Mouse (Mus musculus) cerebellum, adult 11-12 months (tissue): ENCODE measurements around the gene Arid1b.

Experiments used
- DNase-seq: peaks from one replicate; pipeline ENCODE4 v3.0.0; 2022

The Arid1b gene

GRCm38 (mm10) chr17:5331387-5331786, 337.3 kb downstream of the Arid1b start:
- no peak for DNase-seq

GRCm38 (mm10) chr17:5334567-5334966, 340.4 kb downstream of the Arid1b start:
- DNase-seq, result no peak

- DNase-seq, result no peak
Observed at GRCm38 (mm10) chr17:5344426-5344825, 350.3 kb downstream of the Arid1b start.

- DNase-seq, result no peak
Observed at GRCm38 (mm10) chr17:5345810-5346209, 351.7 kb downstream of the Arid1b start.

GRCm38 (mm10) chr17:5352901-5353300, 358.8 kb downstream of the Arid1b start:
- DNase-seq, result peak; percentile 70

- DNase-seq, result no peak
Observed at GRCm38 (mm10) chr17:5360759-5361158, 366.6 kb downstream of the Arid1b start.

- DNase-seq, result no peak
Observed at GRCm38 (mm10) chr17:5365992-5366398, 371.9 kb downstream of the Arid1b start.

- DNase-seq, result no peak
Observed at GRCm38 (mm10) chr17:5371032-5371431, 376.9 kb downstream of the Arid1b start.

GRCm38 (mm10) chr17:5371521-5371920, 377.4 kb downstream of the Arid1b start:
- DNase-seq, result no peak

- peak; percentile 68 for DNase-seq
Observed at GRCm38 (mm10) chr17:5372951-5373350, 378.8 kb downstream of the Arid1b start.

GRCm38 (mm10) chr17:5377151-5377929, 383.2 kb downstream of the Arid1b start:
- DNase-seq, result no peak

GRCm38 (mm10) chr17:5377930-5378310, 383.8 kb downstream of the Arid1b start:
- DNase-seq, result no peak

- DNase-seq, result no peak
Observed at GRCm38 (mm10) chr17:5385694-5386093, 391.6 kb downstream of the Arid1b start.

- peak; percentile 85 for DNase-seq
Observed at GRCm38 (mm10) chr17:5386885-5387545, 392.9 kb downstream of the Arid1b start.

GRCm38 (mm10) chr17:5388351-5388750, 394.2 kb downstream of the Arid1b start:
- DNase-seq, result no peak

- no peak for DNase-seq
Observed at GRCm38 (mm10) chr17:5390682-5391081, 396.6 kb downstream of the Arid1b start.

GRCm38 (mm10) chr17:5395454-5396205, 401.5 kb downstream of the Arid1b start:
- DNase-seq, result no peak

- DNase-seq, result no peak
Observed at GRCm38 (mm10) chr17:5396213-5396612, 402.1 kb downstream of the Arid1b start.
